Mouse (Mus musculus) fat pad, adult 2 months (tissue): ENCODE measurements around the gene Isoc2b.
"Not testable (repeated sequence)": the region's sequence is repeated elsewhere in the genome, so short reads cannot be mapped to it uniquely, and the experiment has no call there.

ENCODE experiments used
- DNase-seq: peaks from one replicate; pipeline ENCODE4 v3.0.0-alpha.2; 2011; ENCODE audit warnings: low read depth, low spot score; ENCODE audit errors: extremely low read depth

Gene Isoc2b

DNA sequence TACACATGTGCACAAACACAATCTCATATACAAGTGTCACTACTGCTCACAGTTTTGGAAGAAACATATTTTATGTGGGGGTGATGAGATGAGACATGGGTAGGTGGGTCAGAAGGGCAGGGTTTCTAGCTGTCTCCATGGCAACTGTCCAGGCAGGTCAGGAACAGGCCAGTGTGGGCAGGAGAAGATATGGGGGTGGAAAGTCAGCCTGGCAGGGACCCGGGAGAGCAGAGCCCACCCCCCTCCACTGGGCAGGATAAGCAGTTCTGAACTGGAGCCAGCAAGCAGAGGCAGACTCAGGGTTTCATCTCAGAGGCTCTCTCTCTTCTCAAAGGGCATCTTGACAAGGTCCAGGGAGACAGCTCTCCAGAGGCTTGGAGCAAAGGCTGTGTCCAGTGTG lies 32.4 kb downstream of the Isoc2b start:
- no peak for DNase-seq

DNA sequence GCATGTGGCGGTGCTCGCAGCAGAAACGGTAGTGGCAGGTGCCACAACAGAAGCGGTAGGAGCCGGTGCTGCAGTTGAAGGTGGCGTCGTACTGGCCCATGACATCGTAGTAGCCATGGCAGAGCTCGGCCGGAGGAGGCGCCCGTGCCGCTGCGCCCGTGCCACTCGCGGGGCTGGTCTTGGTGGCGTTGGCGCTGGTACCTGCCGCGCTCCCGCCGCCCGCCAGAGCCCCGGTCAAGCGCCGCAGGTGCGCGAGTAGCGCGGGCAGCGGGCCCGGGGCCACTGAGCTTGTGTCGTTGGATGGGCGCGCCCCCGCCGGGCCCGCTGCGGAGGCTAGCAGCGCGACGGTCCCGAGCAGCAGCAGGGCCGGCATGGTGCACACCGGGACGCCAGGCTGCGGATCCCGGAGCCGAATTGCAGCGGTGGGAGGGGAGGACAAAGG lies 33.7 kb downstream of the Isoc2b start:
- no peak for DNase-seq

DNA sequence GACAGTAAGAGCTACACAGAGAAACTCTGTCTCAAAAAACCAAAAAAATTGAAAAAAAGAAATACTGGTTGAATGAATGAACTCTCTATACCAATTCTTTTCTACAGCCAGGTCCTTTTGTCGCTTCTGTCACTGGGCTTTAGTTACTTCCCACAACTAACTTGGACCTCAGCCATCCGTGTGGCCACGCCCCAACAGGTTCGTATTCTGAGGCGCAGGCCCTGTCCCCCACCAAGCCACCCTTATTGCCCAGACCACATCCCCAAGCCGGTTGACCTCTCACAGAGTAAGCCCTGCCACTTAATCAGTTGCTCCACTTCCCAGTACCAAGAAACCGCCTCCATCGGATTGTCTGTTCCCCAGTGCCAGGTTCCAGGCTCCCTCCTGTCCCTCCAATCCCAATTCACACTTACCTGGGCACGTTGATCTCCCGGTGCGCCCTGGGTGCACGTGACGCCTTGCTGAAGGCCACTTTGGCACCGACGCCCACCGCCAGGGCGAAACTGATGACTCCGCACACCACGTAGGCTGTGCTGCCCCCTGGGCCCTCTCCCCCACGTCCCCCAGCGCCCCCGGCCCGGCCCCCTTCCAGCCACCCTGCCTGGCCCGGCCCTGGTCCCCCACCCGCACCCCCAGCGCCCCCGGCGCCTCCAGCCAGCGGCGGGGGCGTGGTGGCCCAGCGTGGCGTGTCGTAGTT lies 34.3 kb downstream of the Isoc2b start:
- DNase-seq, result no peak

DNA sequence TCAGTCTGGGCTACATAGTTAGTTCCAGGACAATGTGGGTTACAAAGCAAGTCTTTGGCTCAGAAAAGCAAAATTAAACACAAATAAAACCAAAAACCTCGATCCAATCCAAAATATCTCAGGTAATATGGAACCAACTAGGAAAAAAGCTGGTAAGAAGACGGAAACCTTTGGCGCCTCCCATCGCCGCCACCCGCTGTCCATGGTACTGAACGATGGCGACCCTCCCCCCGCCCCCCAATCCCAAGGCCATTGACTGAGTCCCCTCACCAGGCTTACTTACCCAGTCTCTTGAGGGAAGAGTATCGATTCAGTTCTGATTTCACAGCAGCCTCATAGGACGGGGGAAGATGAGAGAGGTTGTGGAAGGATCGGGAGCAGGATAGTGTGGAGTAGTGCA lies 39.6 kb downstream of the Isoc2b start:
- no peak for DNase-seq

DNA sequence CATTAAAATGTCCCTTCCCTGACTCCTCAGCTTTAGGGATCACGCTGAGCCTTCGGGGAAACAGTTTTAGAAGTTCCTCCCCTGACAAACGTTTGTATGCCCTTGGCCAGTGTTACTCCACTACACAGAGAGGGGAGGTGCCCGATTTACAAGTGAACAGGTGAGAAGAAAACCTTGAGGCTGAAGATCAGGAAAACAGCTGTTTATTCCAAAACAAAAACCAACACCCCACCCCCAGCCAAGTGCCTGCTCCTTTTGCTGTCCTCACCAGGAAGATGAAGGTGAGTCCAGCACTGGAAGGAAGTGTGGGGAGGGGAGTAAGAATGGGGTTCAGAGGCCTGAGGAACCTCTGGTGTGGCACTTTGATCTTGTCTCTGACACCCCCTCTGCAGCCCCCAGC lies 44.7 kb downstream of the Isoc2b start:
- DNase-seq, result no peak

DNA sequence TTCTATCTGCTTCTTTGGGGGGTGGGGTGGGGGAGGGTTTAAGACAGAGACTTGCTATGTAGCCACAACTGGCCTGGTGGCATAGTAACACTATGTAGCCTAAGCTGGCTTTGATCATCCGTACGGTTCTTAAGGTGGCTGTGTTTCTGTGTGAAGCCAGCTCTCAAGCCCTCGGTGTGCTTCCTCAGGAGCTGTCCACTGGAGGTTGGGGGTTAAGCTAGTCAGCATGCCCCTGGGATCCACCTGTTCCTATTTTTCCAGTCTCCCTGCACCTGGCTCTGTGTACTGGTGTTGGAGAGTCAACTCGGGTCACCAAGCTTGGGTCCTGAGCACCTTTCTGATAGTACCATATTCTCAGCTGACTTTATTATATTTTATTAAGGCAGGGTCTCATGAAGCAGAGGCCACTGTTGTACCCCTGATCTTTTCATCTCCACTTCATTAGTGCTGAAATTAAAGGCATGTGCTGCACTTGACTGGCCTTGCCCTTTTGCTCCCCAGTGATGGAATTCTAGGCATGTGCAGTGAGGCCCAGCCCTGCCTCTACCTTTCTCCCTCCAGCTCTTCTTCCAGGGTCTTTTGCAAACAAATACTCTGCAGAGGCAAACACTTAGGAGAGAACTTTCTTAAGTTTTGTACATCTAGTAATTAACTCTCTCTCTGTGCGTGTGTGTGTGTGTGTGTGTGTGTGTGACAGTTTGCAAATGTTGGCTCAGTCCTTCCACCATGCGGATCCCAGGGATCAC lies 47.7 kb downstream of the Isoc2b start:
- DNase-seq, result no peak

DNA sequence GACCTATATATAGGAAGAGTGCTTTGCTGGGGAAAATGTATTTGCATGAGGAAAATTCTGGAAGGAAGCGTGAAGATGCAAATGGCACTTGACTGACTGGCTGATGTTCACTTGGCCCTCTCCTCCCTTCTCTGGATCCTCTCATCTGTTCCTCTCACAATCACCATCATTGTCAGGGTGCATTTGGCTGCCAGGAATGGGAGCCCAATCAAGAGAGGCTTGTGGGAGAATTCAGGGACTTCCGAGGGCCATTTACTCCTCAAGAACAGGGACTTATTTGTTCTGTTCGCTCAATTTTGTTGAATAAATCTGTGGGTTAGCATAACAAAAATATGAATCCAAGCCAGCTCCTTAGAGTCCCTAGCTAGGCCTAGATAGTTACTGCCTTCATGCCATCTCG lies 48.4 kb downstream of the Isoc2b start:
- DNase-seq, result no peak

DNA sequence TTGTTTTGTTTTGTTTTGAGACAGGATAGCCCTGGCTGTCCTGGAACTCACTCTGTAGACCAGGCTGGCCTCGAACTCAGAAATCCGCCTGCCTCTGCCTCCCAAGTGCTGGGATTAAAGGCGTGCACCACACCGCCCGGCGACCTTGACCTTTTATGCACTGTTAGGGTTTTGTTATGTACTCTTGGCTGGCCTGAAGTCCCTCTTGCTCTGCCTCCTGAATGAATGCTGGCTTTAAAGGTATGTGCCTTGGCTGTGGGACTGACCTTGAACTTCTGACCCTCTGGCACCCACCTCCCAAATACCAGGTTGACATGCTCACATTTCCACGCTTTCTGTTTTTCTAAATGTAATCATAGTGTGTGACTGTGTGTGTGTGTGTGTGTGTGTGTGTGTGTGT lies 49.1 kb downstream of the Isoc2b start:
- not testable (repeated sequence) for DNase-seq

DNA sequence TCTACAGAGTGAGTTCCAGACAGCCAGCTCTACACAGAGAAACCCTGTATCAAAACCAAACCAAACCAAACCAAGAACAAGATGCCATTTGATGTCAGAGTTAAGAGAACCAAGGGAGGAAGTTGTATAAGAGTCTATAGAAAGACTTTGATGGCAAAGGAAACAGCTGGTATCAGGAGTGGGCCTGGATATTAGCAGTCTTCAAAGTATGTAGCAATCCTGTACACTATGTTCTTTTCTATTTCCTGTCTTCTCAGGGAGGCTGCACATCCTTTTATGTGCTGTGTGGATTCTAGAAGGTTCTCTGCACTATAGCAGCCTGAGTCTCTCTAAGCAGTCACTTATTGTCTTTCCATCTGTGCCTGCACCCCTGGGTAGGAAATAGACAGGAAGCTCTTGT lies 53.5 kb downstream of the Isoc2b start:
- no peak for DNase-seq

DNA sequence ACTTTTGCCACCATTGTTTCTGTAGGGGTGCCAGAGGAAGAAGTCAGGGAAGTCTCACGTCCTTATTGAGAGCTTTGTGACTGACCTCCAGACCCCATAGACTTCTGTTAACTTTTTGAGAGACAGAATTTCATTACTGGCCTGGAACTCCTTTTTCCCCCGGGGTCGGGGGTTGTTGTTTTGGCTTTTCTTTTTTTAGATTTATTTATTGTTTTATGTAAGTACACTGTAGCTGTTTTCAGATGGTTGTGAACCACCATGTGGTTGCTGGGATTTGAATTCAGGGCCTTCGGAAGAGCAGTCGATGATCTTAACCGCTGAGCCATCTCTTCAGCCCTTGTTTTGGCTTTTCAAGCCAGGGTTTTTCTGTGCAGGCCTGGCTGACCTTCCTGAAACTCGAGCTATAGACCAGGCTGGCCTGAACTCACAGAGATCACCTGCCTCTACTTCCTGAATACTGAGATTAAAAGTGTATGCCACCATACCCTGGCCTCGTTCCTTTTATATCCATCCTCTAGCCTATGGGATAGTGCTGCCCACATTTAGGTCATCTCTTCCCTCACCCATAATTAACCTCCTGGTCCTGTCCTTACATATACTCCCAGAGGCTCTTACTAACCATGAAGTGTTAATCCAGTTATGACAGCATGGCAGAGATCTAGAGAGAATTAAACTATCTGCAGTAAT lies 56.8 kb downstream of the Isoc2b start:
- no peak for DNase-seq

DNA sequence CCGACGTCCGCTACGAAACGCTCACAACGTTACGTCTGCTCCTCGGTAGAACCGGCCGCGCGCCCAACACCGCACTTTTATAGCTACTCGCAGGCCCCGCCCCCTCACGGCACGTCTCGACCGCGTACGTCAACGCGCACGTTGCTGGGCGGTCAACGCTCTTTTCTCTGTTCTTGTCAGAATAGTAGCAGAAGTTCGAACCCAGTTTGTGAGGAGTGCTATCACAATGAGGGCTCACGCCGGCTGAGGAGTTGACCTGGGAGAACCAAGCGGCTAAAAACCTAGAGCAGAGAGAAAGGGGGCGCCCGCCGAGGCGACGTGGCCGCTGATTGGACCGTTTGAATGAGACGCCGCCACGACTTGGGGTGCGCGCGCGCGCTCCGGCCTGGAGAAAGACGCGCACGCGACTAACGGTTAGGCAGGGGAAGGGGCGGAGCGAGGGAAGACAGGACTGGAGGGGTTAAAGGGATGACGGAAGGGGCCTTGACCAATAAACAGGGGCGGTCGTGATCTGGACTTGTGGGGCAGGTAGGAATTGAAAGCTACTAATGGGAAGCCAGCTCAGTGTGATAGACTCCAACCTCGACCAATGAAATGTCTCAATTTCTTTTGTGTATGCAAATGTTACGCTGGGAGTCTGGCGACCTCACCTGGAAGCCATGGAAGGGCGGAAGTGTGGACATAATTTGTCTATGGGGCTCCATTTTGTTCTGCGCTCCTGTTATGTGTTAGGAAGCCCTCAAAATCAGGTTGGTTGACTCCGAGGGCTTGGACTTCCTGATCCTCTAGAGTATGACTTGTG lies 57.6 kb downstream of the Isoc2b start, which contains the start of gene Ube2s:
Gene Ube2s (minus strand): TSS at position 288 of the 802 bp plus-strand sequence.
- DNase-seq, result peak; percentile 99

DNA sequence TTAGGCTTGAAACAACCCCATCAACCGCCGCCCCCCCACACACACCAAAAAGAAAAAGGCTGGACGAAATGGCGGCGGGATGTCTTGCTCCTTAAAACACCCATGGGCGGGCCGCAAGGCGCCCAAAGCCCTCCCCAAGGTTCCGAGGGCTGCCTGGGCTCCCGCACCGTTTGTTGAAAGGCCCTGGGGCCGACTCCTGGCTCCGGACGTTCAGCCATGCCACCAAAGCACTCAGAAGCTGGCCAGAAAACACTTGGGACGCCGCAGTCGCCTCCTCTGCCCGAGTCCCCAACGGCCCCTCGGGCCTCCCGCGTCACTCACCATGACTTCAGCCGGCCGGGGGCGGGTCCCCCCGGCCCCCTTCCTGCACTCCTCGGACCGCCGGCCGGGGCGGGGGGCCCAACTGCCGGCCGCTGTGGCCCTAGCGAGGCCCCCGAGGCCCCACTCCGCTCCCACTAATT lies 58.2 kb downstream of the Isoc2b start:
- DNase-seq, result no peak

DNA sequence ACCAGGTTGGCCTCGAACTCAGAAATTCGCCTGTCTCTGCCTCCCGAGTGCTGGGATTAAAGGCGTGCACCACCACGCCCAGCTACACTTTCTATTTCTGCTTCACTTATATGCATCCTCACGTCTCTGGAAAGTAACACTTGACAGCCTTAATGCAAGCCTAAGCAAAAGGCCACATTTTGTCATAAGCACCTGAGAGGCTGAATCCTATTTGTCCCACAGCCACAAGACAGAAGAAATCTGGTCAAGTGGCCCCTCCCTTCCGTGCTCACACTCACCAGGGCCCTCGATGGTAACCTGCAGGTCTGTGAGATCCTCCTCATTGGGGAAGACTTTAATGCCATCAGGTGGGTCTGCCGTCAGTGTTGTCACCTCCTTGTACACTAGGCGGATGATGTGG lies 58.9 kb downstream of the Isoc2b start:
- DNase-seq, result not testable (repeated sequence)

DNA sequence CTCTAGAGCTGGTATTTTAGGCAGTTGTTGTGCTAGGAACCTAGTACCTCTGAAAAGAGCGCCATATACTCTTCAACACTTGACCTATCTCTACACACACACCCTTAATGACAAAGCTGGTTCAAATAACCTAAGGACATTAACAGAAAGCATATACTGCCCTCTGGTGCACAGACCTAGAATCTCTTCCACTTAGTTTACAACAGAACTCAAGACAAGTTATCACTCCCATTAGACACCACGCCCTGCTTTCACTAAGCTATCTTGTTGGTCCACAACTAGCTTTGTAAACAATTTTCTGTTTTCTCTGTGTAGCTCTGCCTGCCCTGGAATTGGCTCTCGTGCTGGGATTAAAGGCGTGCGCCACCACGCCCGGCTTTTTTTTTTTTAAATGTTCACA lies 63.3 kb downstream of the Isoc2b start:
- DNase-seq, result no peak

DNA sequence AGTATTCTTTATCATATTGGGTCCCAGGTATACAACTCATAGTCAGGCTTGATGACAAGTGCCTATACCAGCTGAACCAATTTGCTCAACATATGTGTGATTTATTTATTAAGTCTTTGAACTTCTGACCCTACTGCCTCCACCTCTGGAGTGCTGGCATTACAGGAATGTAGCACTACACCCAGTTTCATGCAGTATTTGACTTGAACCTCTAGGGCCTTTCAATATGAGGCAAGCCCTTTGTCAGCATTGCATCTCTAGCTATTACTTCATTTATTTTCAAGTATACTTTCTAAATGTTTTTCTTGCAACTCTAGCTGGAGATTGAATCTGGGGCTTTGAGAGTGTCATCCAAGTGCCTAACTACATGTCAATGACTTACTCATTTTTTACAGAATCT lies 67.8 kb downstream of the Isoc2b start:
- DNase-seq, result no peak

DNA sequence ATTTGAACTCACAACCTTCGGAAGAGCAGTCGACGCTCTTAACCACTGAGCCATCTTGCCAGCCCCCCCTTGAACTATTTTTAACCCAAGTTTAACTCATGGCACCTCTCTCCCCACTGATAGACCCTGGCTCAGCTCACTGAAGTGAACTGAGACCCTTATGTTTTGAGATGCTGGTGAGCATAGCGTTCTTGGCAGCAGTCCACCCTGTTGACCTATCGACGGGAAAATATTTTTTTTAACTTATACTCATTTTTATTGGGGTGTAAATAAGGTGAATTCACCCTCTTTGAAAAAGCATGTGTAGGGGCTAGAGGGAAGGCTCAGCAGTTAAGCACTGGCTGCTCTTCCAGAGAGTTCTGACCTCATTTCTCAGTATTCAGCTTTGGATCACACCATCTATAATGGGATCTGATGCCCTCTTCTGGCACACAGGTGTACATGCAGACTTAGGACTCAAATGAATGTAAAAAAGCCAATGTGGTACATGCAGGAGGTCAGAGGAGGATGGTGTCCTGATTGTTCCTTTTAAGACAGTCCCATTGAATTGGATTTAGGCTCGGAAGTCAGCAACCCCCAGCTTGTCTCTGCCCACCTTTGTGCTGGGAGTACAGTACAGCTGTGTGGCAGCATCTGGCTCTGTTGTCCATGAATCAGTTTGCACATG lies 74.2 kb downstream of the Isoc2b start:
- DNase-seq, result no peak
